Mouse (Mus musculus) frontal cortex, postnatal 14 days (tissue): Measurements from ENCODE around the gene Ptpru.
"Not testable (repeated sequence)": the region's sequence is repeated elsewhere in the genome, so short reads cannot be mapped to it uniquely, and the experiment has no call there.

Source experiments
- DNase-seq, 2 experiments: peaks; one replicate each; pipeline ENCODE4 v3.0.0; 2022; ENCODE audit warnings: low spot score in 2 of 2

Gene Ptpru

GRCm38 (mm10) chr4:131836351-131836881, 1.7 kb downstream of the Ptpru start:
- DNase-seq: no peak

- DNase-seq: no peak
Measured at GRCm38 (mm10) chr4:131833971-131834609, 4.0 kb downstream of the Ptpru start.

- DNase-seq: no peak
Measured at GRCm38 (mm10) chr4:131832759-131833407, 5.2 kb downstream of the Ptpru start.

- no peak for DNase-seq
Measured at GRCm38 (mm10) chr4:131831546-131832045, 6.5 kb downstream of the Ptpru start.

GRCm38 (mm10) chr4:131829123-131829522, 9.0 kb downstream of the Ptpru start:
- no peak for DNase-seq

GRCm38 (mm10) chr4:131826905-131827304, 11.2 kb downstream of the Ptpru start:
- DNase-seq: no peak

- DNase-seq: no peak
Measured at GRCm38 (mm10) chr4:131825830-131826229, 12.3 kb downstream of the Ptpru start.

GRCm38 (mm10) chr4:131824939-131825338, 13.1 kb downstream of the Ptpru start:
- no peak for DNase-seq

- no peak for DNase-seq
Measured at GRCm38 (mm10) chr4:131822583-131822982, 15.5 kb downstream of the Ptpru start.

GRCm38 (mm10) chr4:131821161-131821731, 16.8 kb downstream of the Ptpru start:
- peak in 1 of 2 experiments; percentile 33 for DNase-seq

- no peak for DNase-seq
Measured at GRCm38 (mm10) chr4:131818926-131819325, 19.2 kb downstream of the Ptpru start.

- no peak for DNase-seq
Measured at GRCm38 (mm10) chr4:131815774-131816173, 22.3 kb downstream of the Ptpru start.

GRCm38 (mm10) chr4:131814869-131815268, 23.2 kb downstream of the Ptpru start:
- no peak for DNase-seq

GRCm38 (mm10) chr4:131813798-131814197, 24.3 kb downstream of the Ptpru start:
- no peak for DNase-seq

GRCm38 (mm10) chr4:131812458-131812857, 25.6 kb downstream of the Ptpru start:
- DNase-seq: no peak

GRCm38 (mm10) chr4:131805255-131805654, 32.8 kb downstream of the Ptpru start:
- DNase-seq: no peak

GRCm38 (mm10) chr4:131804732-131805131, 33.4 kb downstream of the Ptpru start:
- not testable (repeated sequence) for DNase-seq

GRCm38 (mm10) chr4:131803846-131804245, 34.2 kb downstream of the Ptpru start:
- no peak for DNase-seq

GRCm38 (mm10) chr4:131798968-131799367, 39.1 kb downstream of the Ptpru start:
- DNase-seq: no peak

GRCm38 (mm10) chr4:131797920-131798319, 40.2 kb downstream of the Ptpru start:
- no peak for DNase-seq

- DNase-seq: no peak
Measured at GRCm38 (mm10) chr4:131797483-131797882, 40.6 kb downstream of the Ptpru start.

GRCm38 (mm10) chr4:131796312-131797080, 41.6 kb downstream of the Ptpru start:
- DNase-seq: no peak
